Mouse (Mus musculus) G1E (cell line): ENCODE measurements around the gene Kcnip1. TPM values are rescaled to one million over a fixed set of nuclear protein-coding genes. Genes with fewer than 3 reads are reported as not detected.

Experiments
- ATAC-seq: 2 replicates; pipeline ENCODE4 v1.8.0; 2016; ENCODE audit warnings: mild to moderate bottlenecking; ENCODE audit not compliant: insufficient number of reproducible peaks, poor library complexity, low FRiP score, severe bottlenecking; ENCODE audit errors: extremely low read depth
- DNase-seq: peaks from one replicate; pipeline ENCODE4 v3.0.0; 2012; ENCODE audit warnings: low spot score
- H3K27me3 ChIP-seq: 2 replicates; pipeline ENCODE4 v1.6.1; 2012; ENCODE audit warnings: mild to moderate bottlenecking, low read length, inconsistent platforms; ENCODE audit not compliant: insufficient read depth
- H3K36me3 ChIP-seq: replicated peaks from 2 replicates; pipeline ENCODE3; 2012; ENCODE audit warnings: mild to moderate bottlenecking, inconsistent platforms
- H3K4me1 ChIP-seq: 2 replicates; pipeline ENCODE4 v1.6.1; 2012; ENCODE audit warnings: low read depth, low read length, inconsistent platforms, mixed read lengths; ENCODE audit not compliant: insufficient read depth
- H3K4me3 ChIP-seq: 2 replicates; pipeline ENCODE4 v1.5.1; 2012; ENCODE audit warnings: low read depth, mild to moderate bottlenecking, inconsistent platforms, low read length, moderate library complexity, mixed read lengths
- H3K9me3 ChIP-seq: replicated peaks from 2 replicates; pipeline ENCODE4 v1.6.1; 2012; ENCODE audit warnings: inconsistent platforms
- CTCF ChIP-seq: IDR thresholded peaks from 2 replicates; pipeline ENCODE4 v1.5.1; 2012; ENCODE audit warnings: low read depth, low read length, inconsistent platforms, mixed read lengths
- GATA1 ChIP-seq: IDR thresholded peaks from 2 replicates; pipeline ENCODE4 v1.6.1; 2012; ENCODE audit warnings: borderline replicate concordance, low read length, inconsistent platforms, mixed read lengths
- GATA2 ChIP-seq: IDR thresholded peaks from 2 replicates; pipeline ENCODE4 v1.6.1; 2012; ENCODE audit warnings: low read depth, low read length, inconsistent platforms, borderline replicate concordance
- POLR2AphosphoS5 ChIP-seq: IDR thresholded peaks from 2 replicates; pipeline ENCODE4 v1.6.1; 2012; ENCODE audit warnings: low read depth, low read length, inconsistent platforms; ENCODE audit not compliant: insufficient replicate concordance
- TAL1 ChIP-seq: conservative IDR thresholded peaks from 2 replicates; pipeline ENCODE4 v1.6.1; 2012; ENCODE audit warnings: low read depth, low read length, inconsistent platforms, mixed read lengths
- polyA plus RNA-seq: library from polyadenylated mRNA; stranded (reverse); fragments of >175 nt; gene quantifications from 2 replicates; pipeline ENCODE4 v1.2.3, GENCODE M21; 2012
- total RNA-seq, 2 experiments: library from RNA; stranded (forward) in 1 of 2; stranded (reverse) in 1 of 2; fragments of 200-1000 nt in 1 of 2; fragments of >200 nt in 1 of 2; fragmentation: Nextera tagmentation in 1 of 2; gene quantifications; 2 replicates each; pipeline ENCODE4 v1.2.3; 2014 to 2017

Kcnip1 gene
- total and polyA plus RNA-seq, 3 experiments, result 0.27 TPM; not detected in 2

DNA sequence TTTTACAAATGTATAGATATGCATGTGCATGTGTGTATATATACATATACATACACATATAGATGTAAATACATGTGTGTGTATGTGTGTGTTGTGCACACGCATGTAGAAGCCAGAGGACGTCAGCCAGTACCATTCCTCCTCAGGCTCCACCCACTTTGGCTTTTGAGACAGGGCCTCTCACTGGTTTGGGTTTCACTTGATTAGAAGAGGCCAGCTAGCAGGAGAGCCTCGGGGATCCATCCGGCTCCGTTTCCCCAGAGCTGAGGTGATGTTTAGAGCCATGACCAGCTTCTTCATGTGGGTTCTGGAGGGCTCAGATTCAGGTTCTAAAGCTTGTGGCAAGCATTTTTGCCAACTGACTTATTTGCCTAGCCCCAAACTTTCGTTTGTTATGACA lies 89.5 kb downstream of the Kcnip1 start:
- H3K9me3 ChIP-seq, result no peaks in the 10 kb centered on the region
- DNase-seq (no peak), ATAC-seq (no peak)
- no peaks in the 10 kb centered on the region for H3K36me3 ChIP-seq
- no peaks in the 10 kb centered on the region for H3K27me3 ChIP-seq
- H3K4me3 ChIP-seq, result no peak overlapping the region
- TF ChIP-seq TAL1 (no peak), CTCF (no peak), GATA2 (no peak), POLR2AphosphoS5 (no peak), GATA1 (no peak)
- H3K4me1 ChIP-seq, result no peaks in the 10 kb centered on the region

DNA sequence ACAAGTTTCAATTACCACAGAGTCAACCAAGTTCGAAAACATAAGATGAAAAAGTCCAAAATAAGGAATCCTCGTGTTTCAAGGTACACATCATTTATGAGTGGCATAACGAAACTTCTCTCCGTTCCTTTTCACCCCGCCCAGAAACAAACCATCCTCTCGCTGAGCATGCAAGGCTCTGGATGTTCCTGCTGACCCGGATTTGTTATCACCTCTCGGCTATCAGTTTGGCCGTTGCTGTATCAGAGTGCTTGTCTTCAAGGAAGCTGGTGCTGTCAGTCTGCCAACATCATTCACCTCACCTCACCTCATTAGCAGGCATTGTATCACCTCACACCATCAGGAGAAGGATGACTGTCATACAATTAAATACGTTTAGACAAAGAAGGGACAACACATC lies 90.6 kb downstream of the Kcnip1 start:
- TF ChIP-seq GATA2, result no peak
- TF ChIP-seq TAL1, result no peak
- TF ChIP-seq GATA1, result no peak
- TF ChIP-seq CTCF, result no peak
- TF ChIP-seq POLR2AphosphoS5, result no peak
- H3K36me3 ChIP-seq, result no peaks in the 10 kb centered on the region
- no peaks in the 10 kb centered on the region for H3K27me3 ChIP-seq
- H3K4me3 ChIP-seq, result no peak overlapping the region
- H3K9me3 ChIP-seq, result no peaks in the 10 kb centered on the region
- DNase-seq (no peak), ATAC-seq (no peak)
- no peaks in the 10 kb centered on the region for H3K4me1 ChIP-seq

DNA sequence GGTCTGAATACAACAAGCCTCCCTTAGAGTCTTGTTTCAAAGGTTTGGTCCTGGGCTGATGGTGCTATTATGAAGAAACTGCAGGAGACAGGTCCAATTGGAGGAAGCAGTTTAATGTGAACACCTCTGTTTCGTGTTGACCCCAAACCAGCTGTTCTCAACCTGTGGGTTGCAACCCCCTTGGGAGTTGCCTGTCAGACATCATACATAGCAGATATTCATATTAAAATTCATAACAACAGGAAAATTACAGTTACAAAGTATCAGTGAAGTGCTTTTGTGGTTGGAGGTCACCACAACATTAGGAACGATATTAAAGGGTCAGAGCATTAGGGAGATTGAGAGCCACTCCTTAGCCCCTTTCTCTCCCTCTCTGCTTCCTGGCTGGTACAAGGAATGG lies 91.2 kb downstream of the Kcnip1 start:
- Histone ChIP-seq H3K4me1 (no peaks in the 10 kb centered on the region), H3K27me3 (no peaks in the 10 kb centered on the region), H3K9me3 (no peaks in the 10 kb centered on the region), H3K36me3 (no peaks in the 10 kb centered on the region), H3K4me3 (no peak overlapping the region)
- TF ChIP-seq CTCF (no peak), GATA1 (no peak), TAL1 (no peak), GATA2 (no peak), POLR2AphosphoS5 (no peak)
- DNase-seq, result no peak
- ATAC-seq, result no peak

DNA sequence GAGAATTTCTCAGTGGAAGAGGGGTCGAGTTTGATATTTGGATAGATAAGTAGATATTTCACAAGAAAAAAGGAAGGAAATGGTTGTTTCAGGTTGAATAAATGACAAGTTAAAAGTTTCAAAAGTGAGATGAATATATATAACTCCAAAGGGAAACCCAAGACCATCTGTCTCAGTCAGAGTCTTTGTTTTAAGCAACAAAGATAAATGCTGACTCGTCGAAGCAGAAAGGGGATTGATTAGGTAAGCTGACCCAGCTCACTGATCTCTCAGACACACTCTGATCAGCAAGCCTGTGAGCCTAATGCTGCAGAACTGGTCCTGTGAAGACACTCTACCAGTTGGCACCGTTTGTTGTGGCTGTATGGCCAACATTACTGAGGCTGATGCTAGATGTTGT lies 101.9 kb downstream of the Kcnip1 start:
- DNase-seq (no peak), ATAC-seq (no peak)
- H3K4me1 ChIP-seq, result no peaks in the 10 kb centered on the region
- H3K27me3 ChIP-seq, result no peaks in the 10 kb centered on the region
- no peaks in the 10 kb centered on the region for H3K36me3 ChIP-seq
- H3K9me3 ChIP-seq, result no peaks in the 10 kb centered on the region
- TF ChIP-seq POLR2AphosphoS5 (no peak), GATA1 (no peak), TAL1 (no peak), GATA2 (no peak), CTCF (no peak)
- no peak overlapping the region for H3K4me3 ChIP-seq

DNA sequence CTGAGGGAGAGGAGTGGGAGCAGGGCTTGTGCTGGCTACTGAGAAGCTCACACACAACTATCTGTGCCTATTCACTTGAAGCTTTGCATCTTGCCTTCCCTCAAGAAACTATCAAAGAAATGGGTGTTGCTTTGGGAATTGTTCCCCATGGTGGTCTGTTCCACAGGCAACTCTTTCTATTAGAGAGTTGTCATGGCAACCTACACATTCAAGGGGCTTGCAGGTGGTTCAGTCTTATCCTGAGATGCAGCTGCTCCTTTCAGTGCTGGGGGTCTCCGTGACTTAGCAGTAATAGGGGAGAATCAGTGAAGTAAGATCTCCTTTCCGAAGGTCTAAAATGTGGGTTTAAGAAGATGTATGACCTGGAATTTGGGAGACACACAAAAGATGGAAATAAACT lies 102.6 kb downstream of the Kcnip1 start:
- Histone ChIP-seq H3K4me3 (no peak overlapping the region), H3K4me1 (no peaks in the 10 kb centered on the region), H3K27me3 (no peaks in the 10 kb centered on the region), H3K36me3 (no peaks in the 10 kb centered on the region), H3K9me3 (no peaks in the 10 kb centered on the region)
- TF ChIP-seq GATA1 (no peak), CTCF (no peak), POLR2AphosphoS5 (no peak), GATA2 (no peak), TAL1 (no peak)
- DNase-seq, result no peak
- no peak for ATAC-seq

DNA sequence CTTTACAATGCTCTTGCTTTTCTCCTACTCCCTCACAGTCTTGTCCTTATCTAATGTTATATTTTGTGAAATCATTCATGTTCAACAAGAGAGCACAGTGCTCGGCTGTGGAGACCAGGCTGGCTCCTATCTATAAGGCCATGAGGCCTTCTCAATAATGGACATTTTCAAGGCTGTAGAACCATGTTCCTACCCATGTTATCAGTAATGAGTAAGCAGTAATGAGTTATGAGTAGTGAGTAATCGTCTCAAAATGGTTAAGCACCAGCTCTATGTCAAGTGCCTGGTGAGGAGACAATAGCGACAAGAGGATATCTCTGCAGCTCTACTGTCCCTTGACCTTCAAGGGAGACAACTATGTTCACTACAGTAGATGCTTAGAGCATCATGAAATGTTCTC lies 105.3 kb downstream of the Kcnip1 start:
- H3K9me3 ChIP-seq, result peaks cover 4% of the 10 kb centered on the region
- no peaks in the 10 kb centered on the region for H3K4me1 ChIP-seq
- no peaks in the 10 kb centered on the region for H3K27me3 ChIP-seq
- no peak overlapping the region for H3K4me3 ChIP-seq
- ATAC-seq, result no peak
- no peaks in the 10 kb centered on the region for H3K36me3 ChIP-seq
- no peak for TF ChIP-seq GATA2
- no peak for TF ChIP-seq GATA1
- TF ChIP-seq TAL1, result no peak
- no peak for TF ChIP-seq CTCF
- no peak for TF ChIP-seq POLR2AphosphoS5
- no peak for DNase-seq
